Mouse (Mus musculus): Measurements from ENCODE around the gene Card10.
A peak's percentile ranks its signal among the peaks of the same experiment; 100 is the strongest.

Card10 gene

DNA sequence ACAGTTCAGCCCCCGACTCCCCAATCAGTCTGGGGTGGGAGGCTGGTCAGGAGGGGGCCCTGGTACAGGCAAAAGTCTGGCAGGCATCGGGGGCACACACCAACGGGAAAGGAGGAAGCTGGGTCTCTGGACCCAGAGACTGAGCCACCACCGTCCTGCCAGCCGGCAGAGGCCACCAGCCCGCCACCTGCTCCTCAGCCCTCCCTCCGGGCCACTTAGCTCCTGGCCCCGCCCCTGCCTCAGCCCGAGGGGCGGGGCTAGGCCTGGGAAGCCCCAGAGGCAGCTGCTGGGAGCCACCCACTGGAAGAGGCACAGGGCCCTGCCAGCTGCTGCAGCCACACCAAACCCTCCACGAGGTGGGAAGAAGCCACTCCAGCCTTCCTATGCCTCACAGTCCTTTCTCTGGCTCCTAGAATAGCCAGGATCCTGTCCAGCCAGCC, 29.5 kb downstream of the Card10 start, which contains the start of gene Mfng:
Gene Mfng (minus strand): TSS at position 186 of the 440 bp plus-strand sequence.
- DNase-seq (ENCODE audit: low read depth in 2 of 2, low spot score in 2 of 2): peak; percentile 75 to 77

DNA sequence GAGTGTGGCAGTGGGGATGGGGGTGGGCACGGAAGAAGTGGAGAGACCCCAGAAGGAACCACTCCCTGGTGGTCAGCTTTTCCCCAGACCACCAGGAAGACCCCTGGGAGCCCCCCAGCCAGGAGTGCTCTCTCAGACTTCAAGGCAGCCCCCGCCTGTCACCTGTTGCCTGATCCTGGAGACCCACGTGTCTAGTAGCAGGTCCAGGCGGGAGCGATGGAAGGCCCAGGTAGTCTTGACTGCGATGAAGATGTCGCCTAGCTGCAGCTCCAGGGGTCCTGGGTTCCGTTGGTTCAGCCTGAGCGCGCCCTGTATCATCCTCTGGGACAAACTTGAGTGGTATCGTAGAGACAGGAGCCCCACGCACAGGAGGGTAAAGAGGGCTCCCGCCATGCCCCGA, 30.0 kb downstream of the Card10 start:
- DNase-seq (ENCODE audit: low read depth in 2 of 2, low spot score in 2 of 2): peak in 1 of 2 experiments; percentile 23

- DNase-seq (ENCODE audit: low read depth in 2 of 2, low spot score in 2 of 2): peak; percentile 50 to 53
These were observed 30.5 kb downstream of the Card10 start for GRCm38 (mm10) chr15:78772368-78772763.

DNA sequence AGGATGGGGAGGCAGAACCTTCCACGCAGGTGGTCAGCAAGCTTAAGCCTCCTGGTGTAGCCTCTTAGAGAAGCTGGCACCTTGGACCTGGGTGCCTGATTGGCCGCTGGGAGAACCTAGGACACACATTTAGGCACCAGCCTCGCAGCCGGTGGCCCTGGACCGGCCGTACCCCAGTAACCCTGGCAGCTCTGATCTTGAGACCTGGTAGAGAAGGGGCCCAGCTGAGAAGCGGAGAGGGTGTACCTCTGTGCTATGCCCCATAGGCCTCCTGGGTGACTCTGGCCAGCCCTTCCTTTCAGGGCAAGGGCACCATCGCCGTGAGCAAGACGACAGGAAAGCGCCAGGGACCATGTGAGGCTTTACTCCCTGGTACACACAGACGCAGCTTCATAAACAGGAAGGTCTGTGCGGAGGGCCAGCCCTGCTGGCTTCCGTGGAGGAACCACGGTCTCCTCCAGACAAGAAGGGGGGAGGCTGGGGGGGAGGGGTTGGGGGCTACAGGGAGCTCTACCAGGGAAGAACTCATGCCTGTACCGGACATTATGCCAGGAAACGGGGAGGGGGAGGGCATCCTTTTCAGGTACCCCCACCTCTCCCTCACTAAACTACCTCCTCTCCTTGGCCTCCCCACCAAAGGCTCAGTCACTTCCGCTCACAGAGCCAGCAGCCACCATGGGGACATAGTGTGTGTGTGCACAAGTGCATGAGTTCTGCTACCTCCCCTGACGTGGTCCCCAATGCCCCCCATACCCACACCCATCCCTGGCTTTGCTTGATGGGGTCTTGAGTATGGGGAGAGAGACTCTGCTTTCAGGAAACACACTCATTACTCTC, 31.1 kb downstream of the Card10 start:
- peak; percentile 53 to 56 for DNase-seq (ENCODE audit: low read depth in 2 of 2, low spot score in 2 of 2)

DNA sequence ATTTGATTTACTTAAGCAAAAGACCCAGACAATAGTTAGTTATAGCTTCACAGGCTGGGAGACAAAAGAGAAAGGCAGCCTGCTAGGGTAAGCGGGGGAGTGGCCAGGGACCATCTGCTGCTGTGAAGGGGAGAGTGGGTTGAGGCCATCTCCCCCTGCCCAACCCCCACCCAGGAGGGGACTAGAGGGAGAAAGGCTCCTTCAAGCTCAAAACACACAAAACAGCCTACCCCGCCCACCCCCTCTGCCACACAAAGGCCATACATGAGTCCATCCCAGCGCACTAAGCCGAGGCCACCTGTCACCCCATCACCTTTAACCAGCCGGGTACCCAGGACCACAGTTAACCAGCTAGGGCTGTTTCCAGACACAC, 31.9 kb downstream of the Card10 start:
- DNase-seq (ENCODE audit: low read depth in 2 of 2, low spot score in 2 of 2): no peak

GRCm38 (mm10) chr15:78770234-78770982, 32.4 kb downstream of the Card10 start:
- no peak for DNase-seq (ENCODE audit: low read depth in 2 of 2, low spot score in 2 of 2)

GRCm38 (mm10) chr15:78769064-78769463, 33.8 kb downstream of the Card10 start:
- no peak for DNase-seq (ENCODE audit: low read depth in 2 of 2, low spot score in 2 of 2)

DNA sequence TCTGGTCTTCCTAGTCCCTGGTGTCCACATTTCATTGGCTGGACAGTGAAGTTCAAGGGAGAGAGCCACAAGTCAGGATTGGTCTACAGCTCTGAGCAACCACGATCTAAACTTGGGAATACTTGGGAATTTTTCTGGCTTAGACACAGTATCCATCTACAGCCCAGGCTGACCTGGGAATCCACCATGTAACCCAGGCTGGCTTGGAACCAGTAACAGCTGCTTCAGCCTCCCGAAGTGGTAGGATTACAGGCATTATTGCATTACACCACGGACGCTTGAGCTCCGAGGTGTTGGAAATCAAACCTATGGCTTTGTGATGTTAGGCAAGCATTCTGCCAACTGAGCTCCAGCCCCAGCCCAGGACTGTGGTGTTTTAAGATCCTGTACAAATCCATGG, 39.1 kb downstream of the Card10 start:
- DNase-seq (ENCODE audit: low read depth in 2 of 2, low spot score in 2 of 2): no peak

DNA sequence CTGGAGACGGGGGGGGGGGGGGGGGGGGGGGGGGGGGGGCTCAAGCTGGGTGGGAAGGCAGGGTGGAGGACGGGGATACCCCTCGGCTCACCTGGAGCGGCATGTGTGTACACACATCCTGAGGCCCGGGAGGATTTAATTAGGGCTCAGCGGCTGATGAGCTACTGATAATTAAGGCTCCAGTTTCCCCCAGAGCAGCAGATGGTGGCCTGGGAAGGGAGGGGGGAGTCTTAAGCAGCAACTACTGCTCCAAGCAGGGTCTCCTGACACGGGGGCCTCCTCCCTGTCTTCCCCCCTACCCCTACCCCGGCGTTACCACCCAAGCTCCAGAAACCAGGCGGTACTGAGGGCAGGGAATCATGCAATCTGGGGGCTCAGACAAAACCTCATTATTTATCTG, 39.6 kb downstream of the Card10 start:
- no peak for DNase-seq (ENCODE audit: low read depth in 2 of 2, low spot score in 2 of 2)

GRCm38 (mm10) chr15:78761112-78761511, 41.7 kb downstream of the Card10 start:
- no peak for DNase-seq (ENCODE audit: low read depth in 2 of 2, low spot score in 2 of 2)

DNA sequence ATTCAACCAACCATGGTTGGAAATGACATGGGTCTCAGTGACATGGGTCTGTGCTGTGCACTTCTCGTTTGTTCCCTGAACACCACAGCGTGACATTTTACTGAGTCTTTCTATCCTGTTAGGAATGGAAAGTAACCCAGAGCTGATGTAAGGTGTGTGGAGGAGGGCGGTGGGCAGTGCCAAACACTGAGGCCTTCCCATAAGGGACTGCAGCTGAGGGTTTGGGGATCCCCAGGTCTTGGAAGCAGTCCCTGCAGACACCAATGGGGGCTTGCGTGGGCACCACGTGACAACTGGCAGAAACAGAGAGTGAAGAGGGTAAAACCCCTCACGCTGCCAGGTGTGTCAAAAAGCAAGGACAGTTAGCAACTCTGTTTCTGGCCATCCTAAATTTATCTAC, 44.7 kb downstream of the Card10 start:
- DNase-seq (ENCODE audit: low read depth in 2 of 2, low spot score in 2 of 2): no peak

DNA sequence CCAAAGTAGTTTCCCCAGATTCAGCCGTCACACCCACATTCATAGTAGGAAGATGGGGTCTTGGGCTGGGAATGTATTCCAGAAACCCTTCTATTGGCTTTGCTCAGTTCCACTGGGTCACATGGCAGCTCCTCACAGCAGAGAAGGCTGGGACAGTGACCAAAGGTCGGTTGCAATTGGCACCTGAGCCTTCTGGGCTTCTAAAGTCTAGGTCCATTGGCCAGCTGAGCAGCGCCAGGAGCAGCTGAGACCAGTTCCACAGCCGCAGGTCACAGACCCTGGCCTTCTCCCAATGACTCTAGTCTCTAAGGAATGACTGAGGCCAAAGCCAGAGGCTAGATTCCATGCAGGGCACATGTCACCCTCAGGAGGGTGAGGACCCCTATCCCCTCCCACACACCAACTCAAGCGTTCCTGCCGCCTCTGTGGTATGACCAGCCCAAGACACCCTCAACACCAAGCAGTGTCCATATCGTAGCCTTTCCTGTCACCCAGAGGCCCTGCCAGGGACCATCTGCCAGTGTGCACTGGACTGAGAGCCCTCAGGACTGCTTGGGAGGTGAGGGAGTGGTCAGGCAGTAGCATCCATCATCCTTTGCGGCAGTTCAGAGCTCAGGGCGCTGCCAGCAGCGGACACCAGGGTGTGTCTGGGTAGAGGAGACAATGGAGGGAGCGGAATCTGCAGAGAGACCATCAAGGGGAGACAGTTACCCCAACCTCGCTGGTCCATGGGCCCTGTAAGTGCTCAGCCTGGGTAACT, 46.7 kb downstream of the Card10 start:
- no peak for DNase-seq (ENCODE audit: low read depth in 2 of 2, low spot score in 2 of 2)

GRCm38 (mm10) chr15:78755226-78755625, 47.6 kb downstream of the Card10 start:
- no peak for DNase-seq (ENCODE audit: low read depth in 2 of 2, low spot score in 2 of 2)

DNA sequence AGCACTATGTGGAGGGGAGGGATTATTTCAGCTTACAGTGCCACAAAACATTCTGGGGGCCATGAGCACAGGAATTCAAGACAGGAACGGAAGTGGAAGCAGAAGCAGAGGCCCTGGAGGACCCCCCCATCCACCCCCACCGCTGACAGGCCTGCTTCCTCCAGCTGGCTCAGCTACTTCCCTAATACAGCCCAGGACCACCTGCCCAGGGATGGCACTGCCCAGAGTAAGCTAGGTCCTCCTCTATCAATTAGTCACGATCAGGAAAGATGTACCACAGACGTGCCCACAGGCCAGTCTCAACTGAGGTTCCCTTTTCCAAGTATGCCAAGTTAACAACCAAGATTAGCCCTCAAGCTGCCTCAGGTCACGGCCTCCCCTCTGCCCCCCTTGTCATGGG, 48.7 kb downstream of the Card10 start:
- DNase-seq (ENCODE audit: low read depth in 2 of 2, low spot score in 2 of 2): no peak

DNA sequence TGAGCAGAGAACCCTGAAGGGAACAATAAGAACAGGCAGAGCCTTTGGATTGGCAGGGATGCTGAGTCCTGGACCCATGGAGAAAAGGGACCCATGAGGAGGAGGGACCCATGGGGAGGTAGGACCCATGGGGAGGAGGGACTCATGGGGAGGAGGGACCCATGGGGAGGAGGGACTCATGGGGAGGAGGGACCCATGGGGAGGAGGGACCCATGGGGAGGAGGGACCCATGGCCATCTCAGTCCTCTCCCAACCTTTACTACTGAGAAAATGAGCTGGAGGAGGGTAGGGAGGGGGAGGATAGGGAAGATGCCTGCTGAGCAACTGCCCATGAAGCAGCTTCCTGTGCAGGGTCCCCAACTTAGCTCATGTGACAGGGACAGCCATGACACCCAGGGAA, 49.9 kb downstream of the Card10 start:
- DNase-seq (ENCODE audit: low read depth in 2 of 2, low spot score in 2 of 2): no peak

DNA sequence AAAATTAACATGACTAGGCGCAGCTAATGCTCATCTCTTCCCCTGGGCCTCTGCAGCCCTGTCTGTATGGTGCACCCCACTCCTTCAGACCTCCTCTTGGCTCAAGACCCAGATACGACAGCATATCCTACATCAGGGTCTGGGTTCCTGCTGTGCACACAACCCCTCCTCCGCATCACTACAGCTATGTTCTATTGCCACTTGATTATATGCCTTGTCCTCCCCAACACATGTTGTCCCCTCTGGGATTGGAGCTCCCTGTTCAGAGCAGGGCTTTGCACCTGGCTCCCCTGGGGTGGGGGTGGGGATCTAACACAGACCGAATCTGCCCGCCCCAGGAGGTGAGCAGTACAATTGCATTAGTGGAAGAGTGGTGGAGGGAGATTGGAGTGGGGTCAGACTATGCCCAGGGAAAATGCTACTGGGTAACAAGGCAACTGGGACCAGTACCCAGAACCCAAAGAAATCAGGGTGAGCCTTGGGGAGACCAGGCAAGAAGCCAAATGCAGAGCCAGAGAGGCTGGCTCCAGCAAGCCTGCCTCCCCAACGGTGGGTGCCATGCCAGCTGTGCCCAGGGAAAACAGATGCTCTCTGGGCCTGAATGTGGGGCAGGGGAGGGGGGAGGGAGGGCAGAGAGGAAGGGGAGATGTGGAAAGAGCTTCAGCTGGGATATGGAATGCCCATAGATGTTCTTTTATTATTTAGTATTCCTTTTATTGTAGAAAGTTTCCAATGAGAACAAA, 52.1 kb downstream of the Card10 start:
- DNase-seq (ENCODE audit: low read depth in 2 of 2, low spot score in 2 of 2): no peak

DNA sequence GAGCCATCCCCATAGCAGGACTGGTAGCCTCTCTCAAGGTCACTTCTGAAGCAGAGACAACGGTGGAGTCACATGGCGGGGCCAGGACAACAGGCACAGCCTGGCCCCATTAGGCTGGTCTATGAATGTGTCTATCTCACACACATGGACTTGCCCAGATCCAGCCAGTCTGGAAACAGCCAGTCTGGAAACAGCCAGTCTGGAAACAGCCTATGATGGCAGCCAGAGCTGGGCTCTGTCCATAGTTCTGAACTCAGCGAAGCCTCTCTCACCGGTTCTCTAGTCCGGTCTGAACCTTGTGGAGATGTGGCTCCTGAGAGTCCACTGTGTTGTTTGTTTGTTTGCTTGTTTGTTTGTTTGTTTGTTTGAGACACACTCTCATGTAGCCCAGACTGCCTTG, 53.0 kb downstream of the Card10 start:
- no peak for DNase-seq (ENCODE audit: low read depth in 2 of 2, low spot score in 2 of 2)

- peak; percentile 79 to 85 for DNase-seq (ENCODE audit: low read depth in 2 of 2, low spot score in 2 of 2)
These were observed 58.6 kb downstream of the Card10 start for GRCm38 (mm10) chr15:78744206-78744605.

GRCm38 (mm10) chr15:78742831-78743230, 60.0 kb downstream of the Card10 start:
- DNase-seq (ENCODE audit: low read depth in 2 of 2, low spot score in 2 of 2): no peak

GRCm38 (mm10) chr15:78740662-78741061, 62.2 kb downstream of the Card10 start:
- DNase-seq (ENCODE audit: low read depth in 2 of 2, low spot score in 2 of 2): no peak

- DNase-seq (ENCODE audit: low read depth in 2 of 2, low spot score in 2 of 2): no peak
These were observed 65.7 kb downstream of the Card10 start for GRCm38 (mm10) chr15:78737146-78737545.
